Mouse (Mus musculus) left cerebral cortex, adult 8-10 months (tissue): ENCODE measurements around the gene Celf2. TPM values are rescaled to one million over a fixed set of nuclear protein-coding genes. Genes with fewer than 3 reads are reported as not detected.
"Not testable (repeated sequence)": the region's sequence is repeated elsewhere in the genome, so short reads cannot be mapped to it uniquely, and the experiment has no call there.

ENCODE experiments used
- DNase-seq, 2 experiments: peaks; one replicate each; pipeline ENCODE4 v3.0.0; 2022; ENCODE audit warnings: low spot score in 2 of 2
- total RNA-seq, 4 experiments: library from RNA; stranded (reverse); gene quantifications; 2 replicates each; pipeline ENCODE4 v1.2.4; 2022

Celf2 gene
- total RNA-seq, 4 experiments from 2014 or later = 386 to 451 (median 404) TPM

DNA sequence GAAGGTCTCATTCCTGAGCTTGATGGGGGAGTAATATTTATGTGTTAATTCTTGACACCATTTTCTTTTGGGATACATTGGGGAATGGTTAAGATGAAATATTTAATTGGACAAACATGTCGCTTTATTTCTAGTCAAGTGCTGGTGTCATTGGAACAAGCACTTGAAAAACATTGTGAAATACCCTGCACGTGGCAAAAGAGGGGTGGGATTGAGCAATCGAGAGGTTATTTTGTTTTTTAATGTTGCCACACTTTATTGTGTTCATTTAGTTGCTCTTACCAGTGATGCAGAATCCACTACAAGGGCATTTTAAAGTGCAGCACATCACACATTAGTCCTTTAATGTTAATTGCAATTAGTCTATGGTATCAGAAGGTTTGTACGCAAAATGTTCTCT is 242.2 kb downstream of the Celf2 start:
- DNase-seq = no peak

GRCm38 (mm10) chr2:7262668-7263067 is 246.7 kb downstream of the Celf2 start:
- not testable (repeated sequence) for DNase-seq

GRCm38 (mm10) chr2:7260186-7260585 is 249.2 kb downstream of the Celf2 start:
- no peak for DNase-seq

DNA sequence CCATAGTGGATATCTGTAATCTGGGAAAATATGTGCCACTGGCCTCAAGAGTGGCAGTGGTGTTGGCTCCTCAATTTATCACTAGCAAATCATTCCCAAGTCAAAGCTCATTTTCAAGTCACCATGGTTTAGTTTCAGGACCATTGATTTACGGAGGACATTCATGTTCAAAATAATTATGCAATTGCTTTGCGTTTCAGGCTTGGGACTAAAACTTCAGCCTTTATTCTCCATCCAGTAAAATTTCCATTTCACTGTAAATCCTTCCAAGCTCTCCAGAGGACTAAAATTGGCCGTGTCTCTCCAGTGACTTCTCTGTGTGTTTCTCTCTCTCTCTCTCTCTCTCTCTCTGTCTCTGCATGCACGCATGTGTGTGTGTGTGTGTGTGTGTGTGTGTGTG is 249.7 kb downstream of the Celf2 start:
- no peak for DNase-seq

DNA sequence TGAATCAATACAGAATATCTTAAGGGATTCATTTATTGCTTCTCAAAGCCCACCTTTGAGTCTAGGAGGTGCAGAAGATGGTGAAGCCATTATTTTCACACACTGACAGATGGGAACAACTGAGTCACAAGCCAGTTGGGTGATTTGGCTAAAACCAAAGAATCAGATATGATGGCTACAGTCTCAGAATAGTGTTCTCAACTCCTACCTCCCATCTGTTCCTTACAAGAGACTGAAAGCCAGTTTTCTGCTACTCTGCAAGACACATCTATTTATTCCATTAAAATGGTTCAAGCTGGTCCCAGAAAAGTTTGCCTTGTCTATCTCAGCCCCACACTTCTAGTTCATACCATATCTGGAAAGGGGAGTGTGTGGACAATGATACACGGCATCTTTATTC is 253.3 kb downstream of the Celf2 start:
- DNase-seq = peak in 1 of 2 experiments; percentile 76

GRCm38 (mm10) chr2:7255386-7255785 is 254.0 kb downstream of the Celf2 start:
- DNase-seq = no peak

- DNase-seq = no peak
Observed at GRCm38 (mm10) chr2:7250314-7250713, 259.0 kb downstream of the Celf2 start.

- no peak for DNase-seq
Observed at GRCm38 (mm10) chr2:7249002-7249401, 260.4 kb downstream of the Celf2 start.

DNA sequence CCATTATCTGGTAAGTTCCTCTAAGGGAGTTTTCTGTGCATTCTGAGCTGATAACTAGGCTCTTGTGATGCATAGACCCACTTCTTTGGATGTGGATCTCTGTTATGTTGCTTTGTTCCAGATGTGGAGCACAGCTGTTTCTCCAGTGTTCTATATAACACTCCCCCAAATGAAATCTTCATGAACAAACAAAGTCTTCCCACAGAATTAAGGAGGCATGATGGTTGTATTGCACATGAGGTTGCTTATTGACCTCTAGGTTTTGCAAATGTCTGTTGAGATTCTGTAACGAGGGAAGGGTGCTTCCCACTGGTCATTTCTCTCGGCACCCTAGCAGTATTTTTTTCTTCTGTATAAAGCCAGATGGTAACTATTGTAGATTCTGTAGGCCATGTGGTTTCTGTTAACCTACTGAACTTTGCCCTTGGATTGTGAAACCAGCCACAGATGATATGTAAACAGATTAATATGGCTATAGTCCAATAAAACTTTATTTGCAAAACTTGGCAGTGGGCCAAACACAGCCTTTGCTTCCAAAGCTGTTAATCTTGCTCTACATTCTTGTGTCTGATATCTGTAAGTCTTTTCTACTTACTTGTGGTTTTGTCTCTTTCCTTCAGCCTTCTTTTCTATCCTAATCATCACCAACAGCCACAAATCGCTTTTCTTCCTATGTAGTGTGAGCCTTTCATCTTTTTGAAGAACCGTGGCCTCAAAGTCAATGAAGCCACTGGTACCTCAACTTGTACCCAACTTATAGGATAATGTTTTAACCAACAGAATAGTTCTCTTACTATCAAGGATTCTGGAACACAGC is 263.2 kb downstream of the Celf2 start:
- DNase-seq = no peak

DNA sequence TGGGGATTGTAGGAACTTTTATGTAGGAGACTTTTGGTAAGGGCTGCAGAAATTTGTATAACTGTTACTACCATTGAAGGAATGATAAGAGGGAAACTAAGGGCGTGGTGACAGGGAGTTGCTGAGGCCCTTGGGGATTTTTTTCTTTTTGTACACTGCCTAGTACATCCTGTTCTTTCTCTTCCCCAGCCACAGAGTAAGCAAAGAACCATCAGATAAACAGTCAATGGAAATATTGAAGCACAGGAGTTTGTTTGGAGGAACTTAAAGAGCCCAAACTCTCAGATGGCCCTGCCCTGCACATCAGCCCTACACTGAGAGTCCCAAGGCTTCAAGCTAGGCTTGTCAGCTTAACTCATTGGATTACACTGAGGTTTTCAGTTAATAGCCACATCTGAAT is 267.2 kb downstream of the Celf2 start:
- no peak for DNase-seq

DNA sequence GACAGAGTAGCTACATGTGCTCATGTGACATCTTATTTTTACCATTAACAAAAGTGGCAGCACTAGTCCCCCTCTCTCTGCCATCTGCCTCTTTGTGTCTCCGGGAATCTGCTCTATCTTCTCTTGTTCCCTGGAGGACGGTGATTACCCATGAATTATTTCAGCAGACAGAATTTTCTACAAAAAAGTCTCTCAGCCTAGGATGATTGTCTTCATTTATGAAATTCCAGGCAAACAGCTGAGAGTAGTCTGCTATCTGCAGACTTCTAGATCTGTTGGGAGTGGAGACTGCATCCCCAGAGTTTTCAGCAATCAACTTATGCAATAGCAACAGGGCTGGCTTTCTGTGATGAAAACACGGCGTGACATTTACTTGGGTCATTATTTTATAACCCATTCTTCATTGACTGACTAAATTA is 267.8 kb downstream of the Celf2 start:
- no peak for DNase-seq

- no peak for DNase-seq
Observed at GRCm38 (mm10) chr2:7237283-7237682, 272.1 kb downstream of the Celf2 start.

GRCm38 (mm10) chr2:7236452-7236851 is 272.9 kb downstream of the Celf2 start:
- DNase-seq = no peak

- peak in 1 of 2 experiments; percentile 40 for DNase-seq
Observed at GRCm38 (mm10) chr2:7235059-7235741, 274.2 kb downstream of the Celf2 start.

DNA sequence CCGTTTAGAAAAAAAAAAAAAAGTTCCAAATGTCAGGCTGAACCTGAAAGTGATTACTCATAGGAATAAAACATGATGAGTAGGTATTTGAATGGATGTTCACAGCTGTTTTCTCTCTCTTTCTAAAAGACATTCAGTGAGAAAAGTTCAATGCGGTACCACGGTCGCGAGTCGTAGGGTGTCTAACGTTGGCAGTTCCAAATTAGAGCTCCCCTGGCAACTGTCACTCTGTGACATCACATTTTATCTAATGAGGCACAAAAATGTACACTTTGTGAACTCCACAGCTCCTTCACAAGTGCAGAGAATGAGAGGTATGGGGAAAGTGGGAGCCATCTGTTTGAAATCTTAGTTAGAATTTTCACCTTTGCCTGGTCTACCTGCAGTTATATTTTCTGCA is 274.8 kb downstream of the Celf2 start:
- DNase-seq = peak in 1 of 2 experiments; percentile 74

- no peak for DNase-seq
Observed at GRCm38 (mm10) chr2:7233411-7233810, 276.0 kb downstream of the Celf2 start.

- peak in 1 of 2 experiments; percentile 57 for DNase-seq
Observed at GRCm38 (mm10) chr2:7226785-7227184, 282.6 kb downstream of the Celf2 start.

DNA sequence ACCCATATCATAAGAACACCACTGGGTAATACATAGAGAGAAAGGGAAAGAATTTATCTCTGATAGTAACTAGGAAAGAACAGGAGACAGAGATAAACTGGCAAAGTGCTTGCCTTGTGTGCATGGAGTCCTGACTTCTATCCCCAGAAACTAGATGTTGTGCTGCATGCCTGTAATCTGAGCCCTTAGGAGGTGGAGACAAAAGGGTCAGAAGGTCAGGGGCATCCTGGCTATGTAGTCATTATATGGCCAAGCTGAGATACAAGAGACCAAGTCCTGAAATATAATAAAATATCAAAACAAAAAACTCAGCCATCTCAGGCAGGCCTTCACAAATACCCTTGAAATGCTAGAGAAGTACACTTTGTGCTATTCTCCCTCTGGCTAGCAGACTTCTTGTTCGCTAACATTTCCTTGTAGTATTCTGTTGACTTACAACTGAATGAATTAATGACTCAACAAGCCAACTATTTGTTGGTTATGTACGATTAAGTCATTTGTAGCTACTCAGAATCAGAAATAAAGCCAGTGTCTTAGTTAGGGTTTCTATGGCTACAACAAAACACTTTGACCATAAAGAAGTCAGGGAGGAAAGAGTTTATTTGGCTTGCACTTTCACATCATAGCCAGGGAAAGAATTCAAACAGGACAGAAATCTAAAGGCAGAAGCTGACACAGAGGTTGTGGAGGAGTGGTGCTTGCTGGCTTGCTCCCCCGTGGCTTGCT is 284.9 kb downstream of the Celf2 start:
- no peak for DNase-seq

DNA sequence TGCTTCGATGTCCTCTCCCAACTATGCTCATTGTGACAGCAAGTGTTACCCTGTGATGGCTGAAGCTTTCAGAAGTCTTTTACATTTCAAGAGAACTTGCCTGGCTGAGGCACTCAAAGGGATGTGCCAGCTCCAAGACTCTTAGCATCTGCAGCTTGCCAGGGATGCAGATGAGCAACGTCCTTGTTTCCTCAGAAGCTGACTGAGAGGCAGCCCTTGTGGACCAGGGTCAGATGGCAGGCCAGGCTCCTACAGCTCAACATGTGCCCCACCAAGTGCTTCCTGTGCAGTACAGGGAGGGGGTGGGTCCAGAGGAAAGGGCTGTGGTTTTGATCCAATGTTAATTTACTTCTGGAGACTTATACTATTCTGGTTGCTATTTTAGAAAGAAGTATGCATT is 285.8 kb downstream of the Celf2 start:
- no peak for DNase-seq

DNA sequence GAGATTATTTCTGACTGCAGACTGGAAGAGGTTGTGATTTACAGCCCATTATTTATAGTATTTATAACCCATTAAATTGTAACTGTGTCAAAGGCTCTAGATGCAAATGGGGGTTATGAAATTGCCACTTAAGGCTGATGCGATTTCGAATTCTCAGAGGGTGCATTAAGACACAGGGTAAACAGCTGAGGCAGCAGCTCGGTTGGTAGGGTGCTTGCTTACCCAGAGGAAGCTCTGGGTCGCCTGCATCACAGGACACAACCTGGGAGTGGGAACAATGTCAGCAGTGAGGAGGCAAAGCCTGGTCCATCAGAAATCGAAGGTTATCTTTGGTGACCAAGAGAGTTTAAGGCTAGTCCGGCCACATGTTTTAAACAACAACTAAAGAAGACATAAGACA is 286.5 kb downstream of the Celf2 start:
- no peak for DNase-seq

DNA sequence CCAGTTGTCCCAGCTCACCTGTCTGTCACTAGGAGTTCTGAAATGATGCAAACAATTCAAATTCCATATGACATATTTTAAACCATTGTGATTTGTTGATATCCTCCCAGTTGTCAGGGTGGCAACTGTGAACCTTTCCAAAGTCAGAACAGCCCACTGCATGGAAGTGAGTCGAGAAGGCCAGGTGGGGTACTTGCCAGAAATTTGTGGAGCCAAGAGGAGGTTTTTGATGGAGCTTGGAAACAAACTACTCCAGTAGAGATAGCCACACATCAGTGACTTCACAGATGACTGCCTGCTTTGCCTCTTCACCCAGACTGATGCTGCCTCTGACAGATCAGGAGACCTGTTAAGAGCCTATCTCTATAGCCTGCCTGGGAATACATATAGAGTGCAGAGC is 287.5 kb downstream of the Celf2 start:
- DNase-seq = no peak

DNA sequence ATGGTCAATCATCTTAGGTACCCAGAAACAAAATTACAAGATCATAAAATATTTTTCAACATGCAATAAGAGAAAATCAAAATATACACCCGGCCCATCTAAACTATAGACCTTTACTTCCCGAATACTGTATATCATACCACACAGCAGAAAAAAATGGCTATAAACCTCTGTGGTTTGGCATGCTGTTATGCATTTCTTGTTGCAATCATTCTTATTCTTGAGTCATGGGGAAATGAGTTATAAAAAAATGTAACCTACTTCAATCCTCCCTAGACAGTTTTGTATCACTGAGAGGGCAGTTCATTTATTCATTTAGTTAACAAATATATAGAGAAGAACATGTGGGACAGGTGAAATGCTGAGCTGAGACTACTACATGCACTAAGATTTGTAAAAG is 291.3 kb downstream of the Celf2 start:
- no peak for DNase-seq
